Mouse (Mus musculus): ENCODE results near the gene Ptgis.

Gene Ptgis

GRCm38 (mm10) chr2:167263040-167263810, 22.8 kb upstream of the Ptgis start:
- in situ Hi-C loops (cut with MboI, MseI), result no loop called here

- in situ Hi-C loops (cut with MboI, MseI), result no loop called here
Measured at GRCm38 (mm10) chr2:167262433-167262832, 22.0 kb upstream of the Ptgis start.

GRCm38 (mm10) chr2:167261106-167261505, 20.7 kb upstream of the Ptgis start:
- in situ Hi-C loops (cut with MboI, MseI), result no loop called here

GRCm38 (mm10) chr2:167257790-167258189, 17.4 kb upstream of the Ptgis start:
- in situ Hi-C loops (cut with MboI, MseI), result no loop called here

GRCm38 (mm10) chr2:167254808-167255207, 14.4 kb upstream of the Ptgis start:
- in situ Hi-C loops (cut with MboI, MseI), result no loop called here

- in situ Hi-C loops (cut with MboI, MseI), result no loop called here
Measured at GRCm38 (mm10) chr2:167254185-167254584, 13.8 kb upstream of the Ptgis start.

GRCm38 (mm10) chr2:167253476-167253875, 13.1 kb upstream of the Ptgis start:
- in situ Hi-C loops (cut with MboI, MseI), result no loop called here

GRCm38 (mm10) chr2:167252057-167252687, 11.8 kb upstream of the Ptgis start:
- in situ Hi-C loops (cut with MboI, MseI), result no loop called here

- in situ Hi-C loops (cut with MboI, MseI), result no loop called here
Measured at GRCm38 (mm10) chr2:167250736-167251337, 10.4 kb upstream of the Ptgis start.

- in situ Hi-C loops (cut with MboI, MseI), result no loop called here
Measured at GRCm38 (mm10) chr2:167250003-167250735, 9.8 kb upstream of the Ptgis start.

- in situ Hi-C loops (cut with MboI, MseI), result no loop called here
Measured at GRCm38 (mm10) chr2:167249591-167249990, 9.2 kb upstream of the Ptgis start.

- in situ Hi-C loops (cut with MboI, MseI), result no loop called here
Measured at GRCm38 (mm10) chr2:167247823-167248222, 7.4 kb upstream of the Ptgis start.

GRCm38 (mm10) chr2:167246704-167247103, 6.3 kb upstream of the Ptgis start:
- in situ Hi-C loops (cut with MboI, MseI), result no loop called here

- in situ Hi-C loops (cut with MboI, MseI), result no loop called here
Measured at GRCm38 (mm10) chr2:167244892-167245291, 4.5 kb upstream of the Ptgis start.

- in situ Hi-C loops (cut with MboI, MseI), result no loop called here
Measured at GRCm38 (mm10) chr2:167243831-167244563, 3.6 kb upstream of the Ptgis start.

- in situ Hi-C loops (cut with MboI, MseI), result no loop called here
Measured at GRCm38 (mm10) chr2:167239262-167239661, 1.1 kb downstream of the Ptgis start.

GRCm38 (mm10) chr2:167237224-167237623, 3.2 kb downstream of the Ptgis start:
- in situ Hi-C loops (cut with MboI, MseI), result no loop called here

GRCm38 (mm10) chr2:167236174-167236573, 4.2 kb downstream of the Ptgis start:
- in situ Hi-C loops (cut with MboI, MseI), result no loop called here

- in situ Hi-C loops (cut with MboI, MseI), result no loop called here
Measured at GRCm38 (mm10) chr2:167235338-167236018, 4.9 kb downstream of the Ptgis start.

- in situ Hi-C loops (cut with MboI, MseI), result no loop called here
Measured at GRCm38 (mm10) chr2:167233771-167234170, 6.6 kb downstream of the Ptgis start.

GRCm38 (mm10) chr2:167233009-167233335, 7.4 kb downstream of the Ptgis start:
- in situ Hi-C loops (cut with MboI, MseI), result no loop called here
